Mouse (Mus musculus) mature B cell (primary cell): ENCODE data around the gene Prr14.

Source experiments
- in situ Hi-C: fragments of 300-500 bp; cut with MboI; formaldehyde crosslinking; loops from 2 replicates; pipeline ENCODE4 v1.14.3; 2019

Prr14 gene

DNA sequence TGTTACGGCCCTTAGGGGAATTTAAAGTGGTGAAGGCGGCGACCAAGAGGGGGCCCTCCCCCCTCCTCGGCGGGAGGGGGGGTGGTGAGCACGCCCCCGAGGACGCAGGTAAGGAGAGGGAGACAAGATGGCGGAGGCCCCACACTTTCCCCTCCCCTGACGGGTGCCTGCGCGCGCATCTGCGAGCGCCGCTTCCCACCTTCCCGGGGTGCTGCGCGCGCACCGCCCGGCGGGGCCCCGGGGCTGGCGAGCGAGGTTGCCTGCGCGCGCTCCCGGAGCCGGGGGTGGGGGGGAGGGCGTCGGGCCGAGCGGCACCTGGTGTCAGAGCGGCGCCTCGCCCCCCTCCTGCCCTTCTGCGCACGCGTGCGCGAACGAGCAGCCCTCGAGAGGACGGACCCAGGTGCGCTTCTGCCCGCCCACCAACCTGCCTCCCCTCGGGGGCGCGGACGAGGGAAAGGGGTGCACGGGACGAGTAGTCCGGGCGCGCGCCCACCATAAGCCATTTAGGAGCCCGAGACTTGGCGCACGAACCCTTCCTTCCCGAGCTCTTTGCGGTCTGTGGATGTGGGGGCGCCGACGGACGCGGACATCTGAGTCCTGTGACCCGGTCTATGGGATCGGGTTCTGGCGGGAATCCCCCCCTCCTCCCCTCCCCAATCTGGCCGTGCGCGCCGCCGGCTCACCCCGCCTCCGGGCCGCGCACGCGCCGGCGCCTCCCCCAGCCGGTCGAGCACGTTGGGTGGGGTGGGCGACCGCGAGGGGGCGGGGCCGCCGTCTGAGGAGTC is 53.0 kb downstream of the Prr14 start:
- in situ Hi-C loops, result no loop called here

DNA sequence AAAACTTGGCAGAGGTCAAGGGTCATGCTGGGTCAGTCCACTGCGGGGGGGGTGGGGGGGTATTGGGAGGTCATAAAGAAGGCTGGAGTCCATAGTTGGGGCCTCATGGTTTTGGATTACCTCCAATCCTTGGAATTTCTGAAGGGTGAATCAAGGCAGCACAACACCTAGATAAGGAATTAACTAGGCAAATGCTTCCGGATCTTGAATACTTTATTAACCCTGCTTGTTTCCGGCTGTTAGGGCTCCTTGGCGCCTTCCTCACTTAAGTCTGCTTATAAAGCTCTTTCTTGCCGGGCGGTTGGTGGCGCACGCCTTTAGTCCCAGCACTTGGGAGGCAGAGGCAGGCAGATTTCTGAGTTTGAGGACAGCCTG is 53.6 kb downstream of the Prr14 start:
- in situ Hi-C loops, result no loop called here

DNA sequence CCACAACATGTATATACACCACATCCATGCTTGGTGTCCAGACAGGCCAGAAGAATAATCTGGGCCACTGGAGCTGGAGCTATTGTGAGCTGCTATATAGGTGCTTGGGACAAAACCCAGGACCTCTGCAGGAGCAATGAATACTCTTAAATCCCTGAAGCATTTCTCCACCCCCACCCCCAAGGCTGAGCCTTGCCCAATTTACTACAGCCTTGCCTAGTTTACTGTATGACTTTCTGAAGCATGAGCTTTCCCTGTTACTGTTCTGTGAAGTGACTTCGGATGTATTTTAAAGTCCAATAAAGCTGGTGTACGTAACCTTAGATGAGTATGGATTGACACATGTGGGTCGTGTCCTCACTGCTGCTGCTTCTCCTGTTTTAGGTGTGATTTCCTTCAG is 54.4 kb downstream of the Prr14 start:
- in situ Hi-C loops, result no loop called here

DNA sequence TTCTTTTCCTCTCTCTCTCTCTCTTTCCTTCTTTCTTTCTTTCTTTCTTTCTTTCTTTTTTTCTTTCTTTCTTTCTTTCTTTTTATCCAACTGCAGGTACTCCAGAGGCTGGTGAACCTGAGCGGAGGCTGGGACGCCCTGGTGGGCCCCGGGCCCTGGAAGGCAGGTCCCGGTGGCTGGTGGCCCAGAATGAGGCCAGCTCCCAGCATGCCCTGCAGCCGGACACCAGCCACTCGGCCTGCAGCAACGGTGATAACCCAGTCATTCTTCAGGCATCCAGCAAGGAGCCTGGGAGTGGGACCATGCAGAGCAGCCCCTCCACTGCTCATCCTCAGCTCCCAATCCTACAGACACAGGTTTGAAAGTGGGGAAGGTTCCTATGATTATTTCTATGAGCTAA is 56.4 kb downstream of the Prr14 start:
- in situ Hi-C loops, result no loop called here

DNA sequence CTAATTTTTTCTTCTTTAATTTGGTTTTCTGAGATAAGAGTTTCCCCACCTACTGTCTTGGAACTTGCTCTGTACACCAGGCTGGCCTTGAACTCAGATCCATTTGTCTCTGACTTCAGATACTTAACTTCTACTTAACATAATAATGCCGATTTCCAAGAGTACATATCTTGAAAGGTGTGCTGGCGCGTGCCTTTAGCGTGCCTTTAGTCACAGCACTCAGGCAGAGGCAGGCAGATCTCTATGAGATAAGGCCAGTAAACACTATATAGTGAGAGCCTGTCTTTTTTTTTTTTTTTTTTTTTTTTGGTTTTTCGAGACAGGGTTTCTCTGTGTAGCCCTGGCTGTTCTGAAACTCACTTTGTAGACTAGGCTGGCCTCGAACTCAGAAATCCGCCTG is 56.9 kb downstream of the Prr14 start:
- in situ Hi-C loops, result no loop called here

DNA sequence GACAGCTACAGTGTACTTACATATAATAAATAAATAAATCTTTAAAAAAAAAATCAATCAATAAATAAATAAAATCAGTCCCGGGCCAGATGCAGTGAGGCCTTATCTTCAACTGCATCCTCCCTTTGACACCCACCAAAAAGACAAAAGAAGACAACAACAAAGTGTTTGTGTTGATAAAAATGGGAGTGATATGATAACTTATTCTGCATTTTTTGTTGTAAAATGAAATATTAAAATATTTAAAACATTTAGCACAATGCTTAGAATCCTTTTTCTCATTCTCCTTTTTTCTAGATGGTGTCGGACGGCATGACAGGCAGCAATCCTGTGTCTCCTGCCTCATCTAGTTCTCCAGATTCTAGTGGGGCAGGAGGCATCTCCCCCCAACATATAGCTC is 59.9 kb downstream of the Prr14 start, which contains the start of gene Gm42715:
TSS of gene Gm42715 (plus strand) at position 301 of the 400 bp plus-strand sequence.
- in situ Hi-C loops, result no loop called here
